Mouse (Mus musculus) heart, postnatal 0 days (tissue): ENCODE data around the gene Pik3ap1. TPM values are rescaled to one million over a fixed set of nuclear protein-coding genes. Genes with fewer than 3 reads are reported as not detected.

Experiments used
- ATAC-seq: fragments of 200-750 bp; cut with Nextera tagmentation; 2 replicates; pipeline ENCODE4 v1.8.0; 2017; ENCODE audit warnings: low read depth, moderate number of reproducible peaks, moderate library complexity; ENCODE audit not compliant: insufficient read depth
- DNase-seq: peaks from one replicate; pipeline ENCODE4 v3.0.0-alpha.2; 2016; ENCODE audit warnings: low spot score
- H3K27ac ChIP-seq: fragments of 300-500 bp; sonication (generic); 2 replicates; pipeline ENCODE4 v1.5.1; 2014; ENCODE audit warnings: low read depth, mild to moderate bottlenecking
- H3K27me3 ChIP-seq: fragments of 300-500 bp; sonication (generic); 2 replicates; pipeline ENCODE4 v1.6.1; 2014; ENCODE audit warnings: low read length, mixed read lengths; ENCODE audit not compliant: control insufficient read depth, insufficient read depth
- H3K36me3 ChIP-seq: fragments of 300-500 bp; sonication (generic); replicated peaks from 2 replicates; pipeline ENCODE4 v1.6.1; 2014; ENCODE audit warnings: low read length, mixed read lengths; ENCODE audit not compliant: control insufficient read depth, insufficient read depth
- H3K4me1 ChIP-seq: fragments of 300-500 bp; sonication (generic); 2 replicates; pipeline ENCODE4 v1.6.1; 2014; ENCODE audit warnings: antibody characterized with exemption; ENCODE audit not compliant: control insufficient read depth, insufficient read depth
- H3K4me2 ChIP-seq: fragments of 300-500 bp; sonication (generic); 2 replicates; pipeline ENCODE4 v1.6.1; 2014; ENCODE audit warnings: low read depth, mild to moderate bottlenecking, low read length, moderate library complexity
- H3K4me3 ChIP-seq: fragments of 300-500 bp; sonication (generic); 2 replicates; pipeline ENCODE4 v1.5.1; 2014; ENCODE audit warnings: low read depth, low read length
- H3K9ac ChIP-seq: fragments of 300-500 bp; sonication (generic); replicated peaks from 2 replicates; pipeline ENCODE4 v1.6.1; 2014; ENCODE audit warnings: low read depth, low read length, mixed read lengths
- H3K9me3 ChIP-seq: fragments of 300-500 bp; sonication (generic); replicated peaks from 2 replicates; pipeline ENCODE4 v1.6.1; 2016; ENCODE audit warnings: low read length; ENCODE audit not compliant: control insufficient read depth
- CTCF ChIP-seq: IDR thresholded peaks from 2 replicates; pipeline ENCODE4 v1.5.1; 2016; ENCODE audit warnings: antibody characterized with exemption, control low read depth, low read depth
- EP300 ChIP-seq: IDR thresholded peaks from 2 replicates; pipeline ENCODE4 v1.6.1; 2016; ENCODE audit warnings: antibody characterized with exemption, low read depth
- WGBS: fragments of 180-500 bp; shearing (Covaris S2); extraction: QIAGEN DNeasy Blood & Tissue Kit; methylation state at CpG from one replicate; pipeline ENCODE4 v1.1.7; 2014; 5-methylcytosine and 5-hydroxymethylcytosine counted together
- polyA plus RNA-seq: library from polyadenylated mRNA; unstranded; fragments of >200 nt; fragmentation: Nextera tagmentation; extraction: Ambion mirVana; gene quantifications from 2 replicates; pipeline ENCODE4 v1.2.1, GENCODE M21; 2015
- total RNA-seq: library from RNA; depleted of rRNA; stranded (reverse); fragments of >200 nt; gene quantifications from 2 replicates; pipeline ENCODE4 v1.2.3, GENCODE M21; 2014; ENCODE audit warnings: low replicate concordance

The Pik3ap1 gene
- total and polyA plus RNA-seq, 2 experiments from 2014 or later: 0.93 to 1.5 TPM

DNA sequence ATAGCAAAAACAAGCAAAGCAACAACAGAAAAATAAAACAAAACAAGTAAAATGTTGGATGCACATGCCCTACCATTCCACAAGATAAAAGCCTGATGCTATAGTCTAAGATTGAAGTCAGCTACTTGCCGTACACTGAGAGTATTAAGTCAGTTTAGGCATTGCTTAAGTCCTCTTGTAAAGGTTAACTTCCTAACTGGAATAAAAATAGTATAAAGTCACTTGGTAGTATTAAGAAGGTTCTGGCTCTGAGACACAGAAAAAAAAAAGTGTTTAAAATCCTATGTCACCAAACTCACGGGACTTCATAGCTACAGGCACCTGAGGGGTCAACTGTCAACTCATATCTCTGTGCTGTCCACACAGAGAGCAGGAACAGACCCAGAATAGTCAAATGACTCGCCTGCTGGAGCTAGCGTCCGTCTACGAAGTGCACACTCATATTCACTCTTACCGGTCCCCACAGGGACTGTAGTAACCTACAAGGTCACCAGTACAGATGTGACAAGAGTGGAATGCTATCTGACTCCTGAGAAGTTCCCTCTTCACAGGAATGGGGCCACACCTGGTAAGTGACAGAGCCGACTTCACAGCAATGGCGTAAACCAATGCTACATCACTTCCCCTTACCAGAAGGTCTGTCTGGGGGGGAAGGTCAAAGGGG is 17.9 kb downstream of the Pik3ap1 start:
- TF ChIP-seq EP300: no peak
- no peak for TF ChIP-seq CTCF
- 31% methylated on average over 9 of the region's 9 CpGs for WGBS
- no peak overlapping the region for H3K27ac ChIP-seq
- no peaks in the 10 kb centered on the region for H3K27me3 ChIP-seq
- H3K4me2 ChIP-seq: no peak overlapping the region
- H3K9me3 ChIP-seq: no peaks in the 10 kb centered on the region
- no peaks in the 10 kb centered on the region for H3K36me3 ChIP-seq
- no peaks in the 10 kb centered on the region for H3K4me1 ChIP-seq
- no peak for ATAC-seq
- DNase-seq: no peak
- no peak overlapping the region for H3K9ac ChIP-seq
- H3K4me3 ChIP-seq: no peak overlapping the region

- no peak for TF ChIP-seq EP300
- TF ChIP-seq CTCF: no peak
- H3K27ac ChIP-seq: no peak overlapping the region
- no peaks in the 10 kb centered on the region for H3K36me3 ChIP-seq
- H3K9me3 ChIP-seq: no peaks in the 10 kb centered on the region
- ATAC-seq (no peak), DNase-seq (no peak)
- no peak overlapping the region for H3K4me3 ChIP-seq
- no peak overlapping the region for H3K4me2 ChIP-seq
- H3K4me1 ChIP-seq: no peaks in the 10 kb centered on the region
- WGBS: 86% methylated on average over 16 of the region's 16 CpGs
- no peaks in the 10 kb centered on the region for H3K27me3 ChIP-seq
- no peak overlapping the region for H3K9ac ChIP-seq
These were observed 18.6 kb downstream of the Pik3ap1 start for GRCm38 (mm10) chr19:41366192-41366853.

- Histone ChIP-seq H3K36me3 (no peaks in the 10 kb centered on the region), H3K27me3 (no peaks in the 10 kb centered on the region), H3K4me2 (no peak overlapping the region), H3K27ac (no peak overlapping the region), H3K4me3 (no peak overlapping the region), H3K4me1 (no peaks in the 10 kb centered on the region), H3K9me3 (no peaks in the 10 kb centered on the region), H3K9ac (no peak overlapping the region)
- no peak for TF ChIP-seq CTCF
- TF ChIP-seq EP300: no peak
- 83% methylated on average over 5 of the region's 5 CpGs for WGBS
- no peak for ATAC-seq
- no peak for DNase-seq
These were observed 19.3 kb downstream of the Pik3ap1 start for GRCm38 (mm10) chr19:41365570-41365969.

GRCm38 (mm10) chr19:41364509-41364908 is 20.4 kb downstream of the Pik3ap1 start:
- Histone ChIP-seq H3K4me2 (no peak overlapping the region), H3K27ac (no peak overlapping the region), H3K27me3 (no peaks in the 10 kb centered on the region), H3K9me3 (no peaks in the 10 kb centered on the region), H3K9ac (no peak overlapping the region), H3K4me3 (no peak overlapping the region), H3K36me3 (no peaks in the 10 kb centered on the region), H3K4me1 (no peaks in the 10 kb centered on the region)
- DNase-seq (no peak), ATAC-seq (no peak)
- no peak for TF ChIP-seq CTCF
- TF ChIP-seq EP300: no peak
- WGBS: 75% methylated on average over 3 of the region's 3 CpGs

DNA sequence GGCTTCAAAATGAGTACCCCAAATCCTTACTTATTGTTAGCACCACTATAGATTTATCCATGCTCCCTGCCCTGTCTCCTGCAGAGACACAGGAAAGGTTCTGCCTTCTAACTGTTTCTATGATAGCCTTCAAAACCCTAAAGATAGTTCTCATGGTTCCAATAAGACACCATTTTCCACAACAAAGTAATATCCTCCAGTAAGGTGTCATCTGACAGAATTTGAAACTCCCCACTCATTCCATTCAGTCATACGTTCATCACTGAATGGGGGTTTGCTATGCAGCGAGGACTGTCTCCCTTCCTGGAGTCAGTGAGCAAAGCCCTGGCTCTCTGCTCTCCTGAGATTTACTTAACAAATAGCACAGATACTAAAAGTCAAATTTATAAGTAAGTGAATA is 21.9 kb downstream of the Pik3ap1 start:
- no peak for TF ChIP-seq CTCF
- no peak for TF ChIP-seq EP300
- no peak for ATAC-seq
- Histone ChIP-seq H3K4me1 (no peaks in the 10 kb centered on the region), H3K36me3 (no peaks in the 10 kb centered on the region), H3K4me3 (no peak overlapping the region), H3K27ac (no peak overlapping the region), H3K4me2 (no peak overlapping the region), H3K9ac (no peak overlapping the region), H3K27me3 (no peaks in the 10 kb centered on the region), H3K9me3 (no peaks in the 10 kb centered on the region)
- 70% methylated on average over 2 of the region's 2 CpGs for WGBS
- no peak for DNase-seq
